Comparison of ENCODE assay signal across 21 mouse cellular contexts in the genomic region with DNA sequence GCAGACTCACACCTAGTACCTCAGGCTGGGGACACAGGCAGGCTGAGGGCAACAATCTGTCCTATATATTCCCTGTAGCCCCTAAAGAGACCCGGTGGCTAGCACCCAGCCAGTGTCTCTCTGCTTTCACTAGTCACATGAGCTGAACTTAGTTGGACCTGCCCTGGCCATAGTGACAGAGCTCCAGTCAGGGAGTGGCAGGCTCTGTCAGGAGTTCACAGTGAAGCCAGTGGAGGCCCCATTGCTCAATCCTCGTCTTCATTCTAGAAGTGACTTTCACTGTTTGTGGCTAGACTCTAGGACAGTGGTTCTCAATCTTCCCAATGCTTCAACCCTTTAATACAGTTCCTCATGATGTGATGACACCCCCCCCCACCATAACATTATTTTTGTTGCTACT. TPM values are rescaled to one million over a fixed set of nuclear protein-coding genes. Genes with fewer than 3 reads are reported as not detected.
"Had no signal": no experiment of that assay in that cellular context is flagged by ENCODE, and none has a peak within 500 bp of the region (broad histone marks: within the 10 kb centered on the region; RNA-seq: fewer than 3 reads in every experiment).

No protein-coding gene starts in this region.

- H3K9me3 ChIP-seq: kidney, embryonic 15.5 days; limb, embryonic 12.5 days; limb, embryonic 15.5 days; midbrain, embryonic 13.5 days had no signal

- H3K27ac ChIP-seq: kidney, embryonic 15.5 days; left cerebral cortex, adult 2 months; limb, embryonic 12.5 days; limb, embryonic 15.5 days; macrophage; midbrain, embryonic 13.5 days had no signal

- H3K36me3 ChIP-seq: kidney, embryonic 15.5 days; limb, embryonic 12.5 days; limb, embryonic 15.5 days; midbrain, embryonic 13.5 days had no signal

- H3K9ac ChIP-seq: kidney, embryonic 15.5 days; limb, embryonic 12.5 days; limb, embryonic 15.5 days; lung, embryonic 14.5 days; midbrain, embryonic 13.5 days had no signal

- H3K27me3 ChIP-seq: limb, embryonic 15.5 days had no signal

- H3K4me3 ChIP-seq: kidney, embryonic 15.5 days; left cerebral cortex, adult 2 months; limb, embryonic 12.5 days; limb, embryonic 15.5 days; midbrain, embryonic 13.5 days had no signal

- H3K4me1 ChIP-seq: kidney, embryonic 15.5 days; limb, embryonic 12.5 days; limb, embryonic 15.5 days; midbrain, embryonic 13.5 days had no signal

- ATAC-seq: lung, postnatal 0 days; midbrain, embryonic 13.5 days had no signal

- DNase-seq: kidney, adult 2 months; kidney, postnatal 10 days; kidney, postnatal 36 days; layer of hippocampus, postnatal 36 days; left cerebral cortex, postnatal 4 days; lung, embryonic 14.5 days; right cerebral cortex, postnatal 14 days; right cerebral cortex, postnatal 4 days; thymus, postnatal 36 days had no signal

- H3K4me2 ChIP-seq: kidney, embryonic 15.5 days; limb, embryonic 12.5 days; limb, embryonic 15.5 days; lung, embryonic 14.5 days; midbrain, embryonic 13.5 days had no signal

RNA-seq across cellular contexts. Expression of a gene that starts 9.8 kb away (rescaled TPM):
- total RNA-seq: layer of hippocampus, postnatal 10 days; left cerebral cortex, postnatal 4 days; midbrain, postnatal 0 days had no signal
- polyA plus RNA-seq: limb, embryonic 12.5 days; liver, embryonic 16.5 days; midbrain, embryonic 13.5 days; midbrain, postnatal 0 days; neural tube, embryonic 11.5 days; neural tube, embryonic 14.5 days had no signal

RNA-seq across cellular contexts. Expression of a gene that starts 11.4 kb away (rescaled TPM):
- polyA plus RNA-seq: liver, embryonic 16.5 days; lung, postnatal 0 days; macrophage; neural tube, embryonic 11.5 days had no signal
